Mouse (Mus musculus) hindbrain, embryonic 11.5 days (tissue): ENCODE results near the gene Hoxa11. TPM values are rescaled to one million over a fixed set of nuclear protein-coding genes. Genes with fewer than 3 reads are reported as not detected.

ENCODE experiments used
- ATAC-seq: fragments of 200-750 bp; cut with Nextera tagmentation; 2 replicates; pipeline ENCODE4 v1.8.0; 2017; ENCODE audit warnings: mild to moderate bottlenecking, moderate TSS enrichment, moderate library complexity; ENCODE audit not compliant: low FRiP score
- DNase-seq: peaks from one replicate; pipeline ENCODE4 v3.0.0-alpha.2; 2015; ENCODE audit warnings: low spot score
- H3K27ac ChIP-seq: fragments of 300-500 bp; sonication (generic); 2 replicates; pipeline ENCODE4 v1.5.1; 2014; ENCODE audit warnings: mild to moderate bottlenecking, low read depth, low read length
- H3K27me3 ChIP-seq: fragments of 300-500 bp; sonication (generic); 2 replicates; pipeline ENCODE4 v1.6.1; 2014; ENCODE audit warnings: mild to moderate bottlenecking, low read length, moderate library complexity, mixed read lengths; ENCODE audit not compliant: control insufficient read depth, insufficient read depth
- H3K36me3 ChIP-seq: fragments of 300-500 bp; sonication (generic); 2 replicates; pipeline ENCODE4 v1.6.1; 2014; ENCODE audit warnings: mild to moderate bottlenecking, low read length, moderate library complexity, mixed read lengths; ENCODE audit not compliant: control insufficient read depth, insufficient read depth
- H3K4me1 ChIP-seq: fragments of 300-500 bp; sonication (generic); replicated peaks from 2 replicates; pipeline ENCODE4 v1.6.1; 2014; ENCODE audit warnings: low read length, mixed read lengths; ENCODE audit not compliant: control insufficient read depth, insufficient read depth
- H3K4me2 ChIP-seq: fragments of 300-500 bp; sonication (generic); replicated peaks from 2 replicates; pipeline ENCODE4 v1.6.1; 2014; ENCODE audit warnings: mild to moderate bottlenecking, low read depth, low read length
- H3K4me3 ChIP-seq: fragments of 300-500 bp; sonication (generic); 2 replicates; pipeline ENCODE4 v1.5.1; 2014; ENCODE audit warnings: low read depth, low read length
- H3K9ac ChIP-seq: fragments of 300-500 bp; sonication (generic); 2 replicates; pipeline ENCODE4 v1.6.1; 2014; ENCODE audit warnings: low read depth, low read length
- H3K9me3 ChIP-seq: fragments of 300-500 bp; sonication (generic); 2 replicates; pipeline ENCODE4 v1.6.1; 2016; ENCODE audit warnings: low read length; ENCODE audit not compliant: control insufficient read depth
- WGBS: fragments of 180-500 bp; shearing (Covaris S2); extraction: QIAGEN DNeasy Blood & Tissue Kit; methylation state at CpG from one replicate; pipeline ENCODE4 v1.1.7; 2014; 5-methylcytosine and 5-hydroxymethylcytosine counted together
- polyA plus RNA-seq: library from polyadenylated mRNA; unstranded; fragments of >200 nt; fragmentation: Nextera tagmentation; extraction: Ambion mirVana; gene quantifications from 2 replicates; pipeline ENCODE4 v1.2.1, GENCODE M21; 2014

The Hoxa11 gene
- polyA plus RNA-seq, 1 experiment from 2014 or later = not detected

DNA sequence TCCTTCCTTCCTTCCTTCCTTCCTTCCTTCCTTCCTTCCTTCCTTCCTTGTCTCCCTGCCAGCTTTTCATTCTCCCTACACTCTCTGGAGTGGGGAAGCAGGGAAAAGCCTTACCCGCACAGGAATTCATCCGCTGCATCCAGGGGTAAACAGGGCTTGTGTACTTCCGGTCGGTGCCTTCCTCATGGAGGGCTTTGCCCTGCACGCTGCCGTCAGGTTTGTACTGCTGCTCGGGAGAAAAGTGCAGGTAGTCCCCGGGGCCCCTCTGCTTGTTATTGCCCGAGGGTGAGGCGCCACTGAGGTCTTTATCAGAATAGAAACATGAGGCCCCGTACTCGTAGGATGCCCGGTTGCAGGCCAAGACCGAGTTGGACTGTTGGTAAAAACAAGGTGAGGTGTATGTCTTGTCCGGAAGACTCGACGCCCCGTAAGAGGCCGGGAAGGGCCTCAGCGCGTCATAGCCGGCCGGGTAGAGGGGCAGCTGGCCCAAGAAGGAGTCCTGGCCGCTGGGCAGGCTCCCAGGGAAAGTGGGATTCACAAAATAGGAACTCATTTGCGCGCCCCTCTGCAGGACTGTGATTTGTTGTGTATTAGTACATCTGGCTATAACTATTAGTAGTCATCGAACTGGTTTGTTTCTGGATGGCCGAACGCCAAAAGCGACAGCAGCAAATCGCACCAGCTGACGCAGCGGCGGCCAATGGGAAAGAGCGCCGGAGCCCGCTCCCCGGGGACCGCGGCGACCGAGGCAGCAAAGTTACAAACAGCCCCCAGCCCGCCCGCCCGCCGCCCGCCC, 37.3 kb downstream of the Hoxa11 start, which contains the start of gene Hoxa6:
Hoxa6 (minus strand) TSS at position 651 of the 796 bp plus-strand sequence.
- ATAC-seq (no peak), DNase-seq (peak; percentile 55)
- peaks cover 4% of the 10 kb centered on the region; the same call in 1 of the 2 replicates for H3K4me1 ChIP-seq
- peaks cover 94% of the 10 kb centered on the region for H3K27me3 ChIP-seq
- 0 out of 2 replicates have a peak within 1 kb of the TSS, but pooled peaks have one; percentile 11 for H3K9ac ChIP-seq
- peak within 1 kb of the TSS; percentile 23 for H3K4me3 ChIP-seq
- no peaks in the 10 kb centered on the region for H3K36me3 ChIP-seq
- peak within 1 kb of the TSS; percentile 23 for H3K4me2 ChIP-seq
- H3K9me3 ChIP-seq = no peaks in the 10 kb centered on the region
- 1% methylated on average over 42 of the region's 47 CpGs for WGBS
- H3K27ac ChIP-seq = 0 out of 2 replicates have a peak within 1 kb of the TSS, but pooled peaks have one; percentile 30

DNA sequence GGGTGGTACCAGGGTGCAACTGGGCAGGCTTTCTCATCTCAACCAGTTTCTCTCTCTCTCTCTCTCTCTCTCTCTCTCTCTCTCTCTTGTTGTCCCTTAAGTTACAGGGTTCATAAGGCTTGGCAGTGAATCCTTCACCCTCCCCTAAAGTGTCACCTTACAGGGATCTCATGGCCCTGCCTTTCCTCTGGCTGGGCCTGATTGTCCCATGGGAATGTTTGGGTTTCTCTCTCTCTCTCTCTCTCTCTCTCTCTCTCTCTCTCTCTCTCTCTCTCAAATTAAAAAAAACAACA, 38.0 kb downstream of the Hoxa11 start:
- Histone ChIP-seq H3K4me3 (no peak overlapping the region), H3K27ac (no peak overlapping the region), H3K36me3 (no peaks in the 10 kb centered on the region), H3K27me3 (peaks cover 94% of the 10 kb centered on the region), H3K9me3 (no peaks in the 10 kb centered on the region), H3K9ac (no peak overlapping the region), H3K4me2 (peak overlapping the region; percentile 14; the same call in 1 of the 2 replicates), H3K4me1 (peaks cover 4% of the 10 kb centered on the region; the same call in 1 of the 2 replicates)
- no peak for DNase-seq
- ATAC-seq = no peak

DNA sequence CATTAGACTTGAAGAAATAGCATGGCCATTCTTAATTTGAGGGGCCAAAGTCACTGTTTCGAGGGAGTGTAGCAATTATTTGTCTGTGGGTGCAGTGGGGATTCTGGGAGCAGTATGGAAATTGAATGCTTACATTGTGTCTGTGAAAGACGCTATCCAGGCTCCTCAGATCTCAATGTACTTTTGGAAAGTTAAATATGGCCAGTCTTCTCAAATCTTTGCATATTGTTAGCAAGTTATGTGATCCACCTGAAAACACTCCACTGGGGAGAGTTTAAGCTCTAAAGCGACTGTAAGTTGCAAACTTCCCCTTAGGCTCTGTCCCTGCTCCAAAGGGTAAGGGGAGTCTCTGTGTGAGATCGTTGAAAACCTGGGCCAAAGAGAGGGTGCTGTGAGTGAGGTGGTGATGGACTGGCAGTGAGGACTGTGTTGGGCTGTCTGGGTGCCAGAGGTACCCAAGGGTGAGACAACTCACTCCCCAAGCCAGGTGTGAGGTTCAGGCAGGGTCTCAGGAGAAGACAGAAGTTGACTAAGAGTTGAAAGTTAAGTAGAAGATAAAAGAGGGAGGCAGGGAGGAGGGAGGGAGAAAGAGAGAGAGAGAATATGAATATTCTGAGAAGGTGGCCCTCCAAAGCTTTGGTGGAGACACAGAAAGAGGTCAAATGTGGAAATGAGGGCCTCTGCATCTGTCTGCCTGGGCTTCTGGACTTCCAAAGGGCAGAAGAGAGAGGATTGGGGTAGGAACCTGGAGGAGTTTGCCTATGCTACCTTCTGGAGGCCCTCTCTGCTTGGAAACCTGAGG, 38.5 kb downstream of the Hoxa11 start:
- WGBS = 8% methylated on average over 4 of the region's 4 CpGs
- ATAC-seq (no peak), DNase-seq (peak; percentile 54)
- Histone ChIP-seq H3K9ac (peak overlapping the region; percentile 12; the same call in 1 of the 2 replicates), H3K36me3 (no peaks in the 10 kb centered on the region), H3K4me2 (peak overlapping the region; percentile 14; the same call in 1 of the 2 replicates), H3K4me1 (peaks cover 4% of the 10 kb centered on the region; the same call in 1 of the 2 replicates), H3K27me3 (peaks cover 93% of the 10 kb centered on the region), H3K9me3 (no peaks in the 10 kb centered on the region), H3K27ac (no peak overlapping the region), H3K4me3 (no peak overlapping the region; the same call in 1 of the 2 replicates)

DNA sequence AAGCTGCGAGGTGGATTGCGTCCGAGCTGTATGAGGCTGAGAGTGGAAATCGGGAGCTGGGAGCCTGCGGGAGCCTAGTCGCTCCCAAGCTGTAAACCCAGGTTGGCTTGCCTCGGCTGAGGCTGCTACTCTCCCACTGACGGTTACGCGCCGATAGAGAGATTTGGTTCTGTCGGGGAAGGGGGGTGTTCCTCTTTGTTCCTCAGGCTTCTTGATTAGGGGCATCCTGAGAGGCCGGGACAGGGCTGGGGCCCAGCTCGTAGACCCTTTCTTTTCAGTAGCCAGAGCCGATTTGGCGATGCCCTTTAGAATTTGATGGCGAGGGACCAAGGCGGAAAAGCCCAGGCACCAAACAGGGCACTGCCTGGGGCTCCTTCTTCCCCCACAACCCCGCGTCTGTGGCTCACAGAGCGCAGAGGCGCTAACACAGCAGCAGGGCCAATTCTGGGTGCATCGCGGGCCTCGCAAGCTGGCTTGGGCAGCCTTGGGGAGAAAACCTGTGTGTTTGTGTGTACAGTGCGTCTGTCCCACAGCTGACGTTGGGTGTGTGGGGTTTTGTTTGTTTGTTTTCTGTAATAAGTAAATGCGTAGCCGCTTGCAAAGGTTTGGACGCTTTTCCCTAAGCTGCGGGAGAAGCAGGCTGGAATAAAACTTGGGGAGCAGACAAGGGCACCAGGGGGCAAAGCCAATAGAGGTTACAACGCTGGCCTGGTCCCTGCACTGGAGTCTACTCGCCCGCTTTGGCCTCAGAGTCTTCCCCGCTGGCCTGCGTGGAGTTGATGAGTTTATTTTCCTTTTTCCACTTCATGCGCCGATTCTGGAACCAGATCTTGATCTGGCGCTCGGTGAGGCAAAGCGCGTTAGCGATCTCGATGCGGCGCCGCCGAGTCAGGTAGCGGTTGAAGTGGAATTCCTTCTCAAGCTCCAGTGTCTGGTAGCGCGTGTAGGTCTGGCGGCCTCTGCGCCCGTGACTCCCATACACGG, 39.7 kb downstream of the Hoxa11 start:
- H3K36me3 ChIP-seq = no peaks in the 10 kb centered on the region
- DNase-seq (peak; percentile 65), ATAC-seq (no peak)
- H3K27ac ChIP-seq = peak overlapping the region; percentile 48
- 0 out of 2 replicates have a peak, but pooled peaks cover 4% of the 10 kb centered on the region for H3K4me1 ChIP-seq
- peak overlapping the region; percentile 17 for H3K4me3 ChIP-seq
- no peaks in the 10 kb centered on the region for H3K9me3 ChIP-seq
- H3K4me2 ChIP-seq = peak overlapping the region; percentile 39
- peak overlapping the region; percentile 12 for H3K9ac ChIP-seq
- WGBS = under 1% methylated on average over 55 of the region's 55 CpGs
- peaks cover 91% of the 10 kb centered on the region for H3K27me3 ChIP-seq

DNA sequence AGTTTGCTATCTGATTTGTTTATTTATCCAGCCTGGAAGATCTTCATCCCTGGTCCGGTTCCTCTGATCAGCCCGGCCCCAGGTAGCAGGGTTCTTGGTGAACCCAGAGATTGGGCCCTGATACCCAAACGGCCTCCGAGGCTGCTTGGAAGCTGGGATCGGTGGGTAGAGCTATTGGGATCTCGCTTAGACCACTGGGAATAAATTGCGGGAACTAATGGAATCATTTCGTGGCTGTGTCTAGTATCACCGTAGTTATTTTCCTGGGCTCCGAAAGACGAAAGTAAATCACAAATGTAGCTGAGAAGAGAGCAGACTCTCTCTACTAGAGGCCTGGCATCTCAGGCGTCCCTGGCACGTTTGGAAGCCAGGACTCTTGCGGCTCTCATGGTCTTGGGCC, 40.4 kb downstream of the Hoxa11 start:
- peak overlapping the region; percentile 48 for H3K27ac ChIP-seq
- 3% methylated on average over 14 of the region's 14 CpGs for WGBS
- H3K4me1 ChIP-seq = 0 out of 2 replicates have a peak, but pooled peaks cover 4% of the 10 kb centered on the region
- H3K36me3 ChIP-seq = no peaks in the 10 kb centered on the region
- H3K4me3 ChIP-seq = peak overlapping the region; percentile 17; the same call in 1 of the 2 replicates
- H3K9ac ChIP-seq = peak overlapping the region; percentile 12; the same call in 1 of the 2 replicates
- DNase-seq (peak; percentile 66), ATAC-seq (no peak)
- peaks cover 93% of the 10 kb centered on the region for H3K27me3 ChIP-seq
- H3K4me2 ChIP-seq = peak overlapping the region; percentile 39; the same call in 1 of the 2 replicates
- no peaks in the 10 kb centered on the region for H3K9me3 ChIP-seq

DNA sequence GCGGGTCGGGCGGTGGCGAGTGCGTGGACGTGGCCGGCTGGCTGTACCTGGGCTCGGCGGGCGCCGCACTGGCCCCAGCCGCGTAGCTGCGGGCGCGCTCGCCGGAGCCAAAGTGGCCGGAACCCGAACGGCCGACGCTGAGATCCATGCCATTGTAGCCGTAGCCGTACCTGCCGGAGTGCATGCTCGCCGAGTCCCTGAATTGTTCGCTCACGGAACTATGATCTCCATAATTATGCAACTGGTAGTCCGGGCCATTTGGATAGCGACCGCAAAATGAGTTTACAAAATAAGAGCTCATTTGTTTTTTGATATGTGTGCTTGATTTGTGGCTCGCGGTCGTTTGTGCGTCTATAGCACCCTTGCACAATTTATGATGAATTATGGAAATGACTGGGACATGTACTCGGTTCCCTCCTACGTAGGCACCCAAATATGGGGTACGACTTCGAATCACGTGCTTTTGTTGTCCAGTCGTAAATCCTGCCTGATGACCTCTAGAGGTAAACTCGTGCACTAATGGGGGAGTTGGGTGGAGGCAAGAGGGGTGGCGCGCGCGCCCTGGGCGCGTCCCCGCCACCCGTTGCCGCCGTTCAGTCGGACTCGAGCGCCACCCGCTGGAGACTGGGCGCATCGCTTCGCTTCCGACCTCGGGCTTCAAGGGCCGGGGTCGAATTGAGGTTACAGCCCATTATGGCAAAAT, 41.4 kb downstream of the Hoxa11 start, which contains the start of gene Hoxa5:
Hoxa5 (minus strand) TSS at position 538 of the 703 bp plus-strand sequence.
- Histone ChIP-seq H3K9me3 (no peaks in the 10 kb centered on the region), H3K4me3 (peak within 1 kb of the TSS; percentile 56), H3K36me3 (no peaks in the 10 kb centered on the region), H3K27me3 (peaks cover 93% of the 10 kb centered on the region), H3K27ac (peak within 1 kb of the TSS; percentile 79), H3K4me1 (0 out of 2 replicates have a peak, but pooled peaks cover 4% of the 10 kb centered on the region), H3K4me2 (peak within 1 kb of the TSS; percentile 59), H3K9ac (peak within 1 kb of the TSS; percentile 77)
- peak; percentile 62 for DNase-seq
- peak; percentile 64; the same call in 1 of the 2 replicates for ATAC-seq
- under 1% methylated on average over 58 of the region's 65 CpGs for WGBS

DNA sequence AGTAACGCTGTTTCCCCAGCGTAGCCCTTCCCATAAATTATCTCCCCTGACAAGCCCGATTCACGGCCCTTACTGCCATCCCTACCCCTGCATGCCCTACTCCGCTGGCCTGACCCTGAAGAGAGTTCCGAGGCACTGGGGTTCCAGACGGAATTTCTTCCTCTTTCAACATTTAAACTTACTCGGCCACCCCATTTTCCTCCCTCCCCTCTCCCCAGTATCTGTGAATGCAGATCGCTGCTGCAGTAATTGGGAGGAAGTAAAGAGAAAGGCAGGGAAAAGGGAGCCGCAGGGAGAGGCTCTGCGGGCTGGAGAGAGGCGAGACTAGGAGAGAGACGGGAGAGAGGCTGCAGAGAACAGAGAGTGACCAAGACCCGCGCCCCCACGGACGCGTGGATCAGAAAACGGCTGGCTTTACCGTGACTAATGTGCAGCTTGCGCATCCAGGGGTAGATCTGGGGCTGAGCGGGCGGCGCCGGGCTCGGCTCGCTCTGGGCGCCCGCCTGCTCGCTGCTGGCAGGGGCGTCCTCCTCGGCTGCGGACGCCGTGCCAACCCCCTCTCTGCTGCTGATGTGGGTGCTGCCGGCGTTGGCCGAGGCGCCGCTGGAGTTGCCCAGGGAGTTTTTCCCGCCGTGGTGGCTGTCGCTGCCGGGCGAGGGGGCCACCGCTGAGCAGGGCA, 42.1 kb downstream of the Hoxa11 start:
- H3K4me2 ChIP-seq = peak overlapping the region; percentile 59
- H3K27ac ChIP-seq = peak overlapping the region; percentile 79
- H3K9me3 ChIP-seq = no peaks in the 10 kb centered on the region
- H3K27me3 ChIP-seq = peaks cover 91% of the 10 kb centered on the region
- peak overlapping the region; percentile 56 for H3K4me3 ChIP-seq
- H3K9ac ChIP-seq = peak overlapping the region; percentile 77
- ATAC-seq (peak; percentile 43; the same call in 1 of the 2 replicates), DNase-seq (no peak)
- H3K36me3 ChIP-seq = no peaks in the 10 kb centered on the region
- WGBS = under 1% methylated on average over 37 of the region's 46 CpGs
- H3K4me1 ChIP-seq = 0 out of 2 replicates have a peak, but pooled peaks cover under 1% of the 10 kb centered on the region
